Mouse (Mus musculus) retina, adult 2 months (tissue): ENCODE results near the gene Nfkbie.

ENCODE experiments used
- DNase-seq: peaks from one replicate; pipeline ENCODE4 v3.0.0-alpha.2; 2012; ENCODE audit warnings: low read depth, low spot score

The Nfkbie gene

DNA sequence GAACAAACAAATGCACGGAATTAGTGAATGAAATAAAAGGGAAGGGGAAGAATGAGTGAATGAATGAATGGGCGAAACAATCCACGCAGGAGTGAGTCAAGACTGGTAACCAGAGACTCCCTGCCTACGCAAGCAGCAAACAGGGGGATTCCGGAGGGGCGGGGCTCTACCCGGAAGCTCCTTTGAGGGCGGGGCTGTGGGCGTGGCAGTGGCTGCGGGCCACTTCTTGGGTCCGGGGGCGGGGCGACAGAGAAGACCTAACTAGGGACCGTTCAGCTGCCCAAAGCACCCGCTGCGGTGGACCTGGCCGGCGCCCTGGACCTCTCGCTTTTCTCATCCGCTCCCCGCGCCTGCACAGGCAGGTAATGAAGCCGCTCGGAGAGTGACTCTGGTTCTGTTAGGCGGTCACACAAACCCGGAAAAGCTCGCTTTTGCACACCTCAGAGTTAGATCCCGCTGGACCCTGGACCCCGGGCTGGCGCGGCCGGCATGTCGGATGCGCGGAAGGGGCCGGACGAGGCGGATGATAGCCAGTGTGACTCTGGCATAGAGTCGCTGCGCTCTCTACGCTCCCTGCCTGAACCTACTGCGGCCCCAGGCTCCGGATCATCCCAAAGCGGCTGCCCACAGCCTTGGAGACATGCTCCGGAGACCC, at the start of gene Nfkbie:
Nfkbie (plus strand) TSS at position 252 of the 655 bp plus-strand sequence.
- peak; percentile 77 for DNase-seq

DNA sequence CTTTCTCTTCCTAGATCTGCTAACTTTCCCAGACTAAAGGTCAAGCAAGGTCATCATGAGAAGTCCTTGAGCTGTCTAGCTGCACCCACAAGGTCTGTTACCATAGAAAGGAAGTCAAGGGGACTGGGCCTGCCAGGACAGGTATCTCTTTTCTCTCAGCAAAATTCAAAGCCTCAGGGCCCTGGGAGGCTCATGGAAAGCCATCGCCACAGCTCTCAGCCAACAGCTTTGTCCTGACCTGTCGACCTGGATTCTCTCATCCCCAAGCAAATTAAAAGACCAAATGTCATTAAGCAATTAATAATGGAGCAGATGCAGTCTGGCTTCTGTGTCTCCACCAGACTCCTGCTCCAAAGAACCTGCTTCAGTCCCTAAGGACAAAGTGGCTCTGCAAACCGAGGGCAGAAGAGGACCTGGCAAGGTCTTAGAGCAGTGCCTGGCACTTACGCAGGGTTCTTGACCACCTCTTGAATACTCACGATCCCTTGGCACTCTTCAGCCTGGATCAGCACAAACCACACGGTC, 49.5 kb upstream of the Nfkbie start:
- no peak for DNase-seq

DNA sequence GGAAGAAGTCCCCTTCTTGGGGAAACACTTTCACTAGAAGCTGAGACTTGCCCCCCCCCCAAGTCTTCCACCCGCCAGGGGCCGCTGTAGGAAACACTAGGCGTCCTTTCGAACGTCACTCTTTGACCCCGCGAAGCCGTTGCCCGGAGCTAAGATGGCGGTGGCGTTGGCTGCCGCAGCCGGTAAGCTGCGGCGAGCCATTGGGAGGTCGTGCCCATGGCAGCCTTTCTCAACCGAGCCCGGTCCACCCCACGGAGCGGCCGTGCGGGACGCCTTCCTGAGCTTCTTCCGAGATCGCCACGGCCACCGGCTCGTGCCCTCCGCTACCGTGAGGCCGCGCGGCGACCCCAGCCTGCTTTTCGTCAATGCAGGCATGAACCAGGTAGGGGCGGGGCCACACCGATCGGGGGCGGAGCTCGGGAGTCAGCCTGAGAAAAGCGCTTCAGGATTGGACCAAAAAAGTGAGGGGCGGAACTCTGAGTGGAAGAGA, 48.8 kb upstream of the Nfkbie start, which contains the start of gene Aars2:
Aars2 (plus strand) TSS at position 142 of the 490 bp plus-strand sequence.
- peak; percentile 88 for DNase-seq

DNA sequence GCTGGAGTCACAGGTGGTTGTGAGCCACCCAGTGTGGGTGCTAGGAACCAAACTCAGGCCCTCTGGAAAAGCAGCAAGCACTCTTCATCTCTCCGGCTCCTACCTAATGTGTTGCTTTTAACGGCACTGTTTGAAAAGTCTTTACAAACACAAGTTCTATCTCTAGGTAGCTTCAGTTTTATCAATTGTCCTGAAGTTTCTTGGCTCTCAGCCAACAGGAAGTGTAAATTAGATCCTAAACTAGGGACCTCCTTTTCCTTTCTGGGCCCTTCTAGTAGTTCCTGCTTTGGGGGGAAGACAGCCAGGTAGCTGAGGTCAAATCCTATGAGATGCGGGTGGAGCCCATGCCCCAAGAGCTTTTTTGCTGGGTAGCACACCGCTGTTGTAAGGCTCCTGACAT, 44.6 kb upstream of the Nfkbie start:
- no peak for DNase-seq

DNA sequence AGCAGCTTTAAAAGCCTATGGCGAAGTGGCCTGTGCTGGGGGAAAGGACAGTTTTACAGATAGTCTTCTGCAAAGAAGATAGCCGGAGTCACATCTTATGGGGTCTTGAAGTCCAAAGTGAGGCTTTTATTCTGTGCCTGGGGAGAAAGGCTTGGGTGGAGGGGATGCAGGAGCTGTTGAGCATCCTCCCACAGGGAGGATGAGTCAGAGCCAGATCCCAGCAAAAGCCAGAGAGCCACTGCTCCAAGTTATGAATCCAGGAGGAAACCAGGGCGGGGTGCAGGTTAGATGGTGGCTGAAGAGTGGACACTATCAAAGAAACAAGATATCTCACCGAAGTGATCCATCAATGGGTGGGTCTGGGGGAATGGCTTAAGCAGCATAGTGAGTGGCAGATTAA, 43.7 kb upstream of the Nfkbie start:
- DNase-seq = no peak

DNA sequence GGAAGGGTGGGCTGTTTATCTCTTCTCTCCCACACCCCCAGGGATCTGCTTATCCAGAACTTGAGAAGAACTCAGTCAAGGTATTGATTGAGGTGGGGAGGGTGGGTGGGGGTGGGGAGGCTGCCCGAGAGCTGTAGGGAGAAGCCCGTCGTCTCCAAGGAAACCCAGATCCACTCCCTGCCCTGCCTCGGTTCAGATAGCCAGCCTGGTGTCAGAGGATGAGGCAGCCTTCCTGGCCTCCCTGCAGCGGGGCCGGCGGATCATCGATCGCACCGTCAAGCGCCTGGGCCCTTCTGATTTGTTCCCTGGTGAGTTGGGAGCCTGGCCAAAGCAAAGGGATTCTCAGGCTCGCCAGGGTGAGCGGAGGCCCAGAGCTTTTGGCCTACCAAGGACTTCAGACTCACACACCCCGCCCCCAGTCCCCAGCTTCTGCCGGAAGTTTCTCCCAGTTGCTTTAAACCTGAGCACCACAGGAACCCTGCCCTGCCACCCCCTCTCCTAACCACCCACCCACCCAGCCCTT, 40.2 kb upstream of the Nfkbie start:
- no peak for DNase-seq

DNA sequence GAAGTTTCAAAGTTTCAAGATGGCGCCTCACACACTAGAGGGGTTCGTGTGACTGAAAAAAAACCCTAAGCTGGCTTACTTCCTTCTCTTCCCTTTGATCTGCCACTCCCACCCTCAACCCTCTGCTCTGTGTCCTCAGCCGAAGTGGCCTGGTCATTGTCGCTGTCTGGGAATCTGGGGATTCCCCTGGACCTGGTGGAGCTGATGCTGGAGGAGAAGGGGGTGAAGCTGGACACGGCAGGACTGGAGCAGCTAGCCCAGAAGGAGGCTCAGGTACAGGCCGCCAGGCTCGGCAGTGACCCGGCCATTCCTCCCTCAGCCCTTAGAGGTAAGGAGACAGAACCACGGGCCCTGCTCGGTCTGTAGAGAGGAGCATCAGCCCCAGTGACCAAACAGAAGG, 39.7 kb upstream of the Nfkbie start:
- no peak for DNase-seq

DNA sequence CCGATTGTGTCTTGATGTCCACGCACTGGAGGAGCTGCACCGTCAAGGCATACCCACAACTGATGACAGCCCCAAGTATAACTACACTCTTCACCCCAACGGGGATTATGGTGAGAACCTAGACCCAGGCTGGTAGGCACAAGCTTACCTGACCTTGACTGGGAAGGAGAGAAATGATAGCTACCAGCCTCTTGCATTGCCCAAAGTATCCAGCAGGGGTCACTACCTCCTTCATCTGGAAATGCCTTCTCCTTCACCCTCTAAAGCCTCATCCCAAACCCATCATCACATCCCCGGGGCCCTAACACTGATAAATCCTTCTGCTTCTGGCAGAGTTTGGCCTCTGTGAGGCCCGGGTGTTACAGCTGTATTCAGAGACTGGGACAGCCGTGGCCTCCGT, 39.0 kb upstream of the Nfkbie start:
- peak; percentile 48 for DNase-seq

DNA sequence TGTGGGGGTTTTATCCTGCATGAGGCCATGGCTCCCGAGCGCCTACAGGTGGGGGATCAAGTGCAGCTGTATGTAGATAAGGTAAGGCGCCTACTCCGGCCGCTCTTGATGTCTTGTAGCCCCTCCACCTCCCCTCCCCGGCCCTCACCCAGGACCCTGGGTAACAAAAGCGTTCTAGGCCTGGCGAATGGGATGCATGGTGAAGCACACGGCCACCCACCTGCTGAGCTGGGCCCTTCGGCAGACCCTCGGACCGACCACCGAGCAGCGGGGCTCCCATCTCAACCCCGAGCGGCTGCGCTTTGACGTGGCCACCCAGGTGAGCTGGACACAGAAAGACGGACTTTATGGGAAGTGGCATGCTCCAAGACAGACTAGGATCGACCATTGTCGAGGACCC, 38.4 kb upstream of the Nfkbie start:
- DNase-seq = no peak

DNA sequence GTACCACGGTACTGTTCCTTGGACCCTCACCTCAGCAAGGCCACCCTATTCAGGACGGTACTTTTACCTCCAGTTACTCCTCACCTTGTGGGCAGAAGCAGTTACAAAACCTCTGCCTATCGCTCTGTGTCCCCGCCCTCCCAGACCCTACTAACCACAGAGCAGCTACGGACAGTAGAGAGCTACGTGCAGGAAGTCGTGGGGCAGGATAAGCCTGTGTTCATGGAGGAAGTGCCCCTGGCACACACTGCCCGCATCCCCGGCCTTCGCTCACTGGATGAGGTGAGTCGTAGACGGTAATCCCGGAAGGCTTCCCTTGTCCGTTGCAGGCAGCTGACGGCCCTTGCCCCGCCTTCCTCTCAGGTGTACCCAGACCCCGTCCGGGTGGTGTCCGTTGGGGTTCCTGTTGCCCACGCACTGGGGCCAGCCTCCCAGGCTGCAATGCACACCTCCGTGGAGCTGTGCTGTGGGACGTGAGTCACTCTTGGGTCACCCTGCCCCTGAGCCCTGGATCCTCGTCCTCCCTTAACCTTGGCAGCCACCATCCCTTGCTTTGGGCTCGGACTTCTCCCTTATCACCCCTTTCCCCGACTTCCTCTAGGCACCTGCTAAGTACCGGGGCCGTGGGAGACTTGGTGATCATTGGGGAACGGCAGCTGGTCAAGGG, 37.8 kb upstream of the Nfkbie start:
- no peak for DNase-seq

DNA sequence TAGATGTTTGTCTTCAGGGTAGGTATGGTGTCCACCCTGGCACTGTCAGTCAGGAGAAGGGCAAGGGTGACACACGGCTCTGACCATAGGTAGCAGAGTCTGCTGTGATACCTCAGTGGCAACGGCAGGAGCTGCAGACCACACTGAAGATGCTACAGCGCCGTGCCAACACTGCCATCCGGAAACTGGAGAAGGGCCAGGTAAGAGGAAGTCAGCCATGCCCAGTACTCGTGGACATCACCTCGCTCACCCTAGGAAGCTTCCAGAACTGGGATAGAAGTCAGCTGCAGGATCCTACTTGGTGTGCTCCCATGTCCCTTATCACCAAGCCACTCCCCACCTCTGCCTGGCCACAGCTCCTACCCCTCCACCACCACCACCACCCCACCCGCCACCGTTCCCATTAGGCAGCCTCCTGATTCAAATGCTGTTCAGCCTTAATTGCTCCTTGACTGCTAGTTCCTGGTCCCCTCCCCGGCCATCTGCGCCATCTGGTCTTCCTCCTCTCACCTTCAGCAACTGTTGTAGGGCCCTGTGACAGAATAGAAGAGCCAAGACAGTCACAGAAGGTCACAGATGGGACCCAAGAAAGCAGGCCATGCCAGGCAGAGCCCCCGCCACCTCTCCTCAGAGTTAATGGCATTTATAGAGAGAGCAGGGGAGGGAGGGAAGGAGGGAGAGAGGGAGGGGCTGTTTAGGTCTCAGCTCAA, 36.6 kb upstream of the Nfkbie start:
- no peak for DNase-seq

DNA sequence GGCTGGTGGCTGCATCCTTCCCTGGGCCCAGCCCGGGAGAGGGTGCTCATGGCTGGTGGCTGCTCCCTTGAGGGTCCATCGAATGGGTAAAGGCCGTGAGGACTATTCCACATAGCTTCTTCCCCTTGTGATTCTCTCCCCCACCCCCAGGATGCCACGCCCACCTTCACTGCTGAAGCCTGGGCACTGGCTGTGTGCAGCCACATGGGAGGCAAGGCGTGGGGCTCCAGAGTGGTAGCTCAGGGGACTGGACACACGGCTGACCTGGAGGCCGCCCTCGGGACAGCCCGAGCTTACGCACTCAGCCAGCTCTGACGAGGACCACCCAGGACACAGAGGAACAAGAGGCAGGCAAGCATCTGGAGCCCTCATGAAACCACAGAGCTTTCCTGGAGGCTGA, 35.4 kb upstream of the Nfkbie start:
- no peak for DNase-seq

DNA sequence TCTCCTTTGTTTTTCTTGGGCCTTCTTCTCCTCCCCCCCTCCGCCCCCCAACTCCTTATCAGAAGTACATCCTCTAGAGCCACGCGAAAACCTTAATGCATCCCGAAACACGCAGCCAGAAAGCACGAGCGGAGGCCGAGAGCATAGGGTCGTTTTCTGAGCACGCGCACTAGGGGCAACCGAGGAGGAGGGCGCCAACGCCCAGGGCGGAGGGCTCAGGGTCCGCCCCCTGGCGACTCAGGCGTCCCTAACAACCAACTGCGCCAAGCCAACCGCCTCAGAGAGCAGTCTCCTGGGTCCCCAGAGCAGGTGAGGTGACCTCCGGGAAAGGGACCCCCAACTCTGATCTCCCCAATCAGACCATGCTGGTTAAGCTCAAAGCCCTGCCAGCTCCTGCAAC, 32.2 kb upstream of the Nfkbie start, which contains the start of gene Tcte1:
Tcte1 (plus strand) TSS at position 172 of the 400 bp plus-strand sequence.
- no peak for DNase-seq

DNA sequence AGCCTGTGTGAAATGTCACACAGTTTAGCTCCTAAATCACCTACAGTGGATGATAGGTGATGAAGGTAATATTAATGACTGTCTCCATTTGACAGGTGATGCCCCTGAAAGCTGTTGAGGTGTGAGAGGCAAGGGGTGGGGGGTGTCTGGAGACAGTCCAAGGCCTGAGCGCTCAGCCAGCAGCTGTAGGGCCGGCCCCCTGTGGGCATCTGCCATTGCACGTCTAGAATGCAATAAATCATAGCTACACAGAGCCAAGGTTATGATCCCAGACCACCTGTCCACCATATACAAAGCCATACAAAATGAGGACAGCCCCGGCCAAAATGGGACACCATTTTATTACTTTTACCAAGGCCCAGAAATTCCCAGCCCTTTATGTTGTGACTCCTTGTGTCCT, 30.5 kb upstream of the Nfkbie start:
- DNase-seq = no peak

DNA sequence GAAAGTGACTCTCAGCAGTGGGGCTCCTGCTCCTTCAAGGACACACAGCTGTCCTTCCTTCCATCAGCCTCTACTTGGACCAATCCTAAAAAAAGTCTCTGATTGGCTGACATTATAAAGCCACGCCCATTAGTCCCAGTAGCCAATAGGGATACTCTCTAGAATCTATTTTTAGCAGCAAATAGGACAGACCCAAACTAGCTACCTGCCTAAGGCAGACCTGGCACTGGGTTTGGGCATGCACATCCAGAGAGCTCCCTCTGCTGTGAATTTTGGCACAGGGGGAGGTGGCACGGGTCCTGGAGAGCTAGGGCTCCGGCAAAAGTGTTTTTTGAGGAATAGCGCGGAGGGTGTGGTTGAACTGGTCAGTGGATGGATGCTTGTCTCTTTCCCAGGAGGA, 28.9 kb upstream of the Nfkbie start:
- no peak for DNase-seq

DNA sequence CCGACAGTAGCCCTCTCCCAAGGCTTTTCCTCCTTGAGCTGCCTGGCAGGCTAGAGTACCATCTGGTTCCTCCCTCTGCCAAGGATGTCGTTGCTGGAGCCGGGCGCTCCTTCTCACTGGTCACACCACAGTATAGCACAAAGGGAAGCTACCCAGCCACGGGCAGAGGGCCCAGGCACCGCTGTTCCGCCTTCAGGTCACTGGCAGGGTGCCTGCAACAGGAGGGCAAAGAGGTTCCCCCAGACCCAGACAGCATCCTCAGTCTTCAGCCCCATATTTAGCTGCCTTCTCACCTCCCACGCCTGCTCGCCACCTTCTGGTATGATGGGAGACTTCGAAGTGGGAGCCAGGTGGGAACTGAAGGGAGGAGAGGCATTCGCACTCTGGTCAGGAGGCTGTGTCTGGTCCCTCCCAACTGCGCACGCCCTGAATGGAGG, 25.1 kb upstream of the Nfkbie start:
- no peak for DNase-seq

DNA sequence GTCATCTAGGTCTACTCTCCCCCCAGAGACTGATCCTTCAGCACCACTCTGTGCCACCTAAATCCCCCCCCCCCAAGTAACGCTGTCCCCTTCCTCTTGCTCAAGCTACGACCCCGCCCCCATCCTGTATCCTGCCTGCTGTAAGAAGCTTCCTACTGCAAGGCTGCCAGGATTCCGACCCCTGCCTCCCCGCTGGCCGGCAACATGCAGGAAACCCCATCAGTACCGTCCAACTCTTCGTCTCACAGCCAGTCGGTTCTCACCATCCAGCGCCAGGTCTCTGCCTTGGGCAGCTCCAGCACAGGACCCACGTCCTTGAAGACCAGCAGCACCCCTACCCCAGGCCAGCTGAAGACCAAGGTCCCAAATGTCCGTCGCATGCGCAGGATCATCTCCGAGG, 22.6 kb upstream of the Nfkbie start:
- no peak for DNase-seq

DNA sequence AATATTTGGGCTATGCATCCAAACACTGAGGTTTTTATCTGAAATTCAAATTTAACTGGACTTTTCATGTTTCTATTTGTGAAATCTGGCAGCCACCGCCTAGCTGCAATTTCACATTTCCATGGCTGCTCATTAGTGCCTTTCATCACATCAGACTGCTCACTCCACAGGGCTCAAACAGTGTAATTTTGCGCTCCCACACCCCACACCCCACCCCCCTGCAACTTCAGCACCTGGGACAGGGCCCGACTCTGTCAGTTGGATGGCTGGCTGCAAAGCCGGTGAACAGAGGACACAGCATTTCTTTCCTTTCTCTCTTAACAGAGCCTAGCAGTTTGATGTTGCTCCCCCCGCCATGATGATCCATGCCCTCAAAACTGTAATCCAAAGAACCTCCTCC, 19.2 kb upstream of the Nfkbie start:
- DNase-seq = no peak

DNA sequence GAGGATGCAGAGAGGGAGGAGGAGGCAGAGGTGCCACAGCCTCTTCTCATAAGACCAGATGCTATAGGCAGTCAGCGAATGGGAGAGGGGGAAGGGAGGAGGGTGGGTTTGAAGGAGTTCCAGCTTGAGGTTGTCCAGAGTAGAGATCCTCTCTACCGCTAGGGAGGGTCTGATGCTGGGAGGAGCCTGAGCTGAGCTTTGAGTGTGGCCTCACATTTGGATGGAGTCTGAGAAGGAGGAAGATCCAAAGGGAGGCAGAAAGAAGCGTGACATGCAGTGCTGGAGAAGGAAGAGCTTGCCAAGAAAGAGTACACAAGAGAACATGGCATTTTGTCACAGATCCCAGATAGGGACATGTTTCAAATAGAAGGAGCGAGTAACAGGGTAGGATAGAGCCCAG, 17.1 kb upstream of the Nfkbie start:
- no peak for DNase-seq

DNA sequence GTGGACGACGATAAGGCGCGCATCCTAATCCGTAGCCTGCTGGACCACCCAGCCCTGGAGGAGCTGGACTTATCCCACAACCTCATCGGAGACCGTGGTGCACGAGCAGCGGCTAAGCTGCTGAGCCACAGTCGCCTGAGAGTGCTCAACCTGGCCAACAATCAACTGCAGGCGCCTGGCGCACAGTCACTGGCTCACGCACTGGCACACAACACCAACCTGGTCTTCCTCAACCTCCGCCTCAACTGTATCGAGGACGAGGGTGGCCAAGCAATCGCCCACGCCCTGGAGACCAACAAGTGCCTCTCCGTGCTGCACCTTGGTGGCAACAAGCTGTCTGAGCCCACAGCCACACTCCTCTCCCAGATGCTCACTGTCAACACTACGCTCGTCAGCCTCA, 15.8 kb upstream of the Nfkbie start:
- no peak for DNase-seq

DNA sequence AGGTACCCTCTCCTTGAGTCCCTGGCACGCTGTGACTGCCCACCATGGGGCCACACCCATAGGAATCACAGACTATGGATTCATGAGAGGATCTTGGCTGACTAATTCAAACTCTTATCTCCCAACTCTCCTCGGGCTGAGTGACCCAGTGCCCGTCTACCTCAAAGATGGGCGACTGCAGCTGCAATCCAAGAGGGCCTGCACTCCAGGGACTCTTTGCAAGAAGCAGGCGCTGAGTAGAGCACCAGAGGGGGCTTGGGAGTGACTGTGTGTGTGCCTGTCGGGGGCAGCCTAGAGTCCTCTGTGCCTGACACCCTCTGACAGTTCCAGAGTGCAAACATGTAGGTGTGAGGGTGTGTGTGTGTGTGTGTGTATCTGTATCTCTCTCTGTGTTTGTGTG, 13.4 kb upstream of the Nfkbie start:
- no peak for DNase-seq

DNA sequence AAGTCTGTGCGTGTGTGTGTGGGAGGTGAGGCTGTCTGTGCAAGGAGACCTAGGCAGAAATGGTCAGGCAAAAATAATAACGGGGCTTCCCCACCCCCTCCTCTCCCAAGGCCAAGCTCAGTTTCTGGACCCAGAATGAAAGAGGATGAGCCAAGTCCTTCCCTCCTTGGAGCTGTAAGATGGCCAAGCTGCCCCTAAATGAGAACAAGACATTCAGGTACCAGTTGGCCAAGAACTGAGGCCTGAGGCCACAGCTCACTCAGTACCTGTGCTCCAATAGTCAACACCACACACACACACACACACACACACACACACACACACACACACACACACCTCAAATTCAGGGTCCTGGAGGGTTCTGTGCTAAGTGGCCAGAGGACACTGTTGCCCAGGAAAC, 12.8 kb upstream of the Nfkbie start:
- no peak for DNase-seq
